Mouse (Mus musculus): ENCODE results near the gene Rfx3.

Gene Rfx3

GRCm38 (mm10) chr19:27736571-27736970 lies 274.4 kb downstream of the Rfx3 start:
- DNase-seq (ENCODE audit: low read depth, low spot score), result no peak

DNA sequence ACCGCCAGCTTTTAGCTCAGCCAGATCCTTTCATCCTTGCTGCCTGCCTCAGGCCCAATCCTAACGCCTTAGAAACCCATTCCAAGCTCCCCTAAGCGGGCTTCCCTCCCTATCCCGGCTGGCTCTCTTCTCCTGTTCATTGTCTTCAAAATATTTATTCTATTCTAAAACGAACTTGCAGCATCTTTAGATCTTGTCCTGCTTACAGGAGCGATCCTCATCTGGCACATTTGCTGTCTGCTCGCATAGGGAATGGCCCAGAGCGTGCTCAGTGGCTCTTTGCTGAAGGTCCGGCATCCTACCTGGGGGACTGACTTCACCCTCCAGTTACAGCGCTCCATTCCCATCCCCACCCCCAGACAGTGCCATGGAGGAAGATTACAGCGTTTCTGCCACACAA lies 292.0 kb downstream of the Rfx3 start:
- DNase-seq (ENCODE audit: low read depth, low spot score), result no peak

- no peak for DNase-seq (ENCODE audit: low read depth, low spot score)
Measured at GRCm38 (mm10) chr19:27716274-27716673, 294.7 kb downstream of the Rfx3 start.
